Mouse (Mus musculus) layer of hippocampus, postnatal 10 days (tissue): Measurements from ENCODE around the gene Mdfi. TPM values are rescaled to one million over a fixed set of nuclear protein-coding genes. Genes with fewer than 3 reads are reported as not detected.

Experiments used
- DNase-seq, 2 experiments: peaks; one replicate each; pipeline ENCODE4 v3.0.0; 2021; ENCODE audit warnings: low spot score in 2 of 2
- total RNA-seq, 2 experiments: library from RNA; stranded (reverse); gene quantifications; 2 replicates each; pipeline ENCODE4 v1.2.3; 2021

Mdfi gene
- total RNA-seq, 2 experiments from 2014 or later: 1.3 to 2.0 TPM

DNA sequence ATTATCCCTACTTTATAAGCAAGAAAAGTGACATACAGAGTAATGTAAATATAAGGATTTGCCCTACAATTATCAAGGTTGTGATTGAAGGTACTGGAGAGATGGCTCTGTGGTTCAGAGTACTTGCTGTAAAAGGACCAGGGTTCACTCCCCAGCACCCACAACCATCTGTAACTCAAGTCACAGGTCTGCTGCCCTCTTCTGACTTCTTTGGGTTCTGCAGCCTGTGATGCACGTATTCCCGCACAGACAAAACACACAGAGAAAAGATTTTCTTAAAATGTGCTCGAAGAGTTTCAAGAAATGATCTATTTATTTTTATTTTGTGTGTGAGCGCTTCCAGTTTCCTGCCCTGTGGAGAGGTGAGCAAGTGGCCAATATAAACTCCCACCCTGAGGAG is 30.8 kb downstream of the Mdfi start:
- no peak for DNase-seq

DNA sequence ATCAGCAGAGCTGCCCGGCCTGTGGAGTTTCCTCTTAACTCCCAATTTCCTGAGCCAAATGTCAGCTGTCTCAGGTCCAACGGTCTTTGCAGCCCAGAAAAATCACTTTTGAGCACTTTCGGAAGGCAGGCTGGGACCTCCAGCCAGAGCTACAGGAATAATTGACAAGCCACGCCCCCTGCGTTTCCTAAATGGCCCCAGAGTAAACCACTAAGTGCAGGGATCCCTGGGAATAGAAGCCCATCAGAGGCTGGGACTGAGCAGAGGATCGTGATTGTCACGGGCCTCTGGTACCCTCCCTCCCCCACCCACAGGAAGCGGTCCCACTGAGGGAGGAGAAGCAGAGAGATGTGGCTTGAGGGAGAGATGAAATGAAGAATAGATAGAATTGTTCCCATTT is 31.7 kb downstream of the Mdfi start:
- no peak for DNase-seq

DNA sequence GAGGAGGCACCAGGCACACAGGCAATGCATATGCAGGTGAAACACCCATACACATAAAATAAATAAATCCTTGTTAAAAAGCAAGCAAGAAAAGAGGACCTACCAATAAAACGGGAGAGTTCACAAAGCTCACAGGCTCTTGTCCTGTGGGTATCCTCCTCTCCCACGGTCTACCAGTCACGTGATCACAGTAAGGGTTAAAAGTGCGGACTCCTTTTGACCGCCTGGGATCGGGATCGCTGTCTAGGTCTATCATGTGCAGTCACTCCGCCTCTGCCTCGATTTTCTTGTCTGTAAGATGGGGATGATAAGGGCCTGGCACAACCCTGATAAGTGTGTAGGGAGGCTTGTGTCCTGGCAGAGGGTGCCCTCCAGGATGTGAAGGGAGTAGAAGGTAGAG is 37.1 kb downstream of the Mdfi start:
- DNase-seq: no peak

DNA sequence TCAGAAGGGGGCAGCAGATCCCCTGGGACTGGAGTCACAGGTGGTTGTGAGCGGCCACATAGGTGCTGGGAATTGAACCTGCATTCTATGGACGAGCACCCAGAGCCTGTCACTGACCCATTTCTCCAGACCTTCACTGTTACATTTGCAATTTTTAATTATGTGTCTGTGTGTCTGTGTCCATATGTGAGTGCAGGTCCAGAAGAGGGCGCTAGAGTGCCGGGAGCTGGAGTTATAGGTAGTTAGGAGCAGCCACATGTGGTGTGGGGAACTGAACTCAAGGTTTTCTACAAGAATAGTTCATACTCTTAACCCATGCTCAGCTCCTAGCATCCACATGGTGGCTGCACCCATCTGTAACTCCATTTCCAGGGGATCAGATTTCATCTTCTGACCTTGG is 37.5 kb downstream of the Mdfi start:
- DNase-seq: no peak

DNA sequence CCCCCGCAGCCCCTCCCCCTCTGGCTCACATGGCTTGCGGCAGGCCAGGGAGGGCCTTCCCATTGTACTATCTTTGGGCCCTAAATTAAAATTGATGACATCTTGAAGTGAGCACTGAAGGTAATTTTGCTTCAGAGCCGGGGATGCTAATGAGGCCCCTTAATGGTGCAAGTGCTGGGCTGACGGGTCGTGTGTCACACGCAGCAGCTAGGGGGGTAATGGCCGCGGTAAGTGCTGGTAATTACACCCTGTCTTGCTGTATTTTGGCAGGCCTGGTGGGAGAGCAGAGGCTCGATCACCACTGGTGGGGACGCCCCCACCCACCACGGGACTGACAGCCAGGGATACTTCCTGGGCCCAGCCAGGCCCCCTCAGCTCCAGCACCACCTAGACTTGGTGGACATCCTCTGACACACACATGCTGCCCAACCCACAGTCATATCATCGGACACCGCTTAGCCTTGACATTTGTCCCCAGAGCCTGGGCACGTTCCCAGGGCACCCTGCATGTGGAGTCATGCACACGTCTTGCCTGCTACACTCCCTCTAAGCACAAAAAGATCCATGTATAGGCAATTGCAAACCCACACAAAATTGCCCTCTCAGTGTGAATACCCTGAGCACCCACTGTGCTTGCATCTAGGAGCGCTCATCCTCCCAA is 38.2 kb downstream of the Mdfi start:
- DNase-seq: no peak

DNA sequence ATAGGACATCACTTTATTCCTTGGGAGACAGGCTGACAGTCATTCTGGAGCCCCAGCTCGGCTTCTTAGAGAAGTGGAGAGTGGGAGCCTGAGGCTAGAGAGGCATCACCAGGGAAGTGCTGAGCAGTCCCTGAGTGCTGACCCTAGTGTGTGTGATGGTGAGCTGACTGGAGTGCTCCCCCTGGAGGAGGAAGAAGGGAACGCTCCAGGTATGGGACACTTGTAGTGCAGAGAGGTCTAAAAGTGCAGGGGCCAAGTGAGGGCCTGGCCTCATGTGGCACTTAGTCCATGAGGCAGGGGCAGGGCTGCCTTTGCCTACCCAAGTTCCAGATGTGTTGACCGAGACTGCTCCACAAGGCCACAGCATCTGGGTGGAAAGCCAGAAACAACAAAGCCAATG is 39.0 kb downstream of the Mdfi start:
- peak; percentile 60 for DNase-seq

DNA sequence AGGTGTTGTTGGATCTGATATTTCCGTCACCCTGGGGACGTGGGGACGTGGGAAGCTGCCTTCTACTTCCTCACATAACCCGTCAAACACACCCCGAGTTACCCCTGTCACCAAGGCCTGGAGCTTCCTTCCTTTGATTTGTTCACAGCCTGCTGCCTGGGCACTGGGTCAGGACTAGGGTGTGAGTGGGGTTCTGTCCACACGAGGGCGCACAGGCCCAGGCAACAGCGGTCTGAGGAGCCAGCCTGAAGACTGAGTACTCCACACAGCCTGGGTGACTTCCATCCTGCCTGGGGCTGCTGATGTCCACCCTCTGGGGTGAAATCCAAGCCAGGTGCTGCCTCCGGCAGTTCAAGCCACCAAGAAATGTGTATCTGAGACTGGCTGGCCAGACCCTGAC is 41.1 kb downstream of the Mdfi start:
- peak; percentile 88 to 89 for DNase-seq

DNA sequence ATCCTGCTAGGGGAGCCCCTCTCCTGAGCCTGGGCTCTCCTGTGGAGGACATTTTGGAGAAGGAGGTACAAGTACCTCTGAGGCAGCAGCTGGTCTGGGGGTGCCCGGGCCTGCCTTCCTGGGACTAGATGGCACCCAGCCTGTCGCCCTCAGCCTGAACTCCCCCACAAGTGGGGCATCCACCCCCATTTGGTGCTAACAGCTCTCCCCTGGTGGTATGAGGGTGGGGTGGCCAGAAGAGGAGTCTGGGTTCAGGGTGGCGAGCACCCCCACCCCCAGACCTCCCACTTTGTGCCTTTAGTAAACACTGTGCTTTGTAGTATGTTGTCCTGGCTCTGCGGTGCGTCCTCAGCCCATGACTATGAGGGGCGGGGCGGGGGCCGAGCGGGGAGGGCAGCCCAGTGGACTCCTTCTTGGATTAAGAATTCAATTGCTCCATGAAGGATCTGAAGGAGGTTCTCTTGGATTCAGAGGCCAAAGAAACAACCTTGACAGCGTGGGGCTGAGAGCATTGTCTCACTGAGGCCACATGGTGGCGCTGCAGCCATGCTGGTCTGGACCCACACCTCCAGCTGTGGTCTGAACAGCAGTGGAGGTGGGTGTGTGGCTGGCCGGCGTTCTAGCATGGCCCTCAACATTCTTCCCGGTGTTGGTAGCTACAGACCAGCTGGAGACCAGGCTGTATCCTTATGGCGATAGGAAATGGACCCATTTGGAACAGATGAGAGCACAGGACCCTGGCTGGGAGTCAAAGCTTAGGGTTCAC is 42.2 kb downstream of the Mdfi start:
- peak; percentile 68 to 72 for DNase-seq

DNA sequence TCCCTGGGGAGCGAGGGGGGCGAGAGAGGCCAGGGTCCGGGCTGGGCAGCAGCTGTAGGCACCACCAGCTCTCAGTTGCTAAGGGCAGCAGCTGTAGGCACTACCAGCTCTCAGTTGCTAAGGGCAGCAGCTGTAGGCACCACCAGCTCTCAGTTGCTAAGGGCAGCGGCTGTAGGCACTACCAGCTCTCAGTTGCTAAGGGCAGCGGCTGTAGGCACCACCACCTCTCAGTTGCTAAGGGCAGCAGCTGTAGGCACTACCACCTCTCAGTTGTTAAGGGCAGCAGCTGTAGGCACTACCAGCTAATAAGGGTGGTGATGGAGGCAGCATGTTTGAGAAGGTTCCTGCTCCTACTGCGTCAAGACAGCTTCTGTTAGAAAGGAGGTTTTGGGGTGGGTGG is 45.5 kb downstream of the Mdfi start:
- no peak for DNase-seq

DNA sequence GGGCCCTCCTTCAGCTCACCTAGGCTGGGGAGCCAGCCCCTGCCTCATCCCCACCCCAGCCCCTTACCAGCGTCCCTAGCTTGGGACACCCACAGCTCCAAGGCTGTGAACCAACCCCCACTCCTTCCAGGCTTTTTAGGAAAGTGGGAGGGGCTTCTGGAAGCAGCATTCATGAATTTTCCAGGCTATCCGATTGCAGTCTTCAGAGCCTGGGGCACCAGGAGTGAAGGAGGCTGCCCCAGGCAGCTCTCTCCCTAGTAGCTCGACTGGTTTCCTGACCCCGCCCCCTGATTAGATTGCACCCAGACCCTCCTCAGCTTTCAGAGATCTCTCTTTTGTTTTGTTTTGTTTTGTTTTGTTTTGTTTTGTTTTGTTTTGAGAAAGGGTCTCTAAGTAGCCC is 46.2 kb downstream of the Mdfi start:
- no peak for DNase-seq

DNA sequence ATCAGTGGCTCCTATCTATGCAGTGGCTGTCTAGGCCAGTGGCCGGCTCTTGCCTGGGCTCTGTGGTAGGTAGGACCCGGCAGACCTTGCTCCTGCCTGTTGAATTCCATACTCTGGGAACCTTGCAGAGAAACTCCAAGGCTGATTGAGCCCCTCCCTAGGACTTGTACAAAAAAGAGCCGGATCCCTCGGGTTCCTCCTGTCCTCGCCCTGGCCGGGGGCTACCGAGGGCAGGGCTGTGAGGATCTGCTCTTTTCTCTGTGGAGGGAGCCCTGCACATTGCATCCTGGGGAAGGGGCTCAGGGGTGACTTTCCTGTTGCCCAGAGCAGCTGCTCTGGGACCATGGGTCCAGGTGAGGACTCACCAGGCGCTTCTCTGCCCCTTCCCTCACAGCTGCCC is 46.9 kb downstream of the Mdfi start:
- DNase-seq: no peak

DNA sequence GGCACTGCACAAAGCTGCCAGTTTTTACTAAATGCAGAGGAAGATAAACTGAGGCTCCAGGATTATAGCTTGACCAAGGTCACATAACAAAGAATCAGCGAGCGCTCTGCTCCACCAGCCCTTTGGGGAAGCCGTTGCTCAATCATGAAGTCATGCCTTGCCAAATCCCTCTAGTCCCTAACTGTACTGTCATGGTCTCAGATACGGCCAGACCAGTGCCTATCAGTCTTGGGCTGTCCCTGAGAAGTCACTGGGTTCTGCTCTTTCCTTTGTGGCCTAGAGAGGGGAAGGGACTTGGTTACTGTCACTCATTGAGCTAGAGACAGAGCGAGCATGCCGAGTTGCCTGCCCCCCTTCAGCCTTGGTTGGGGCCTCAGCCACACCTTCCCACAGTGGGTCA is 50.1 kb downstream of the Mdfi start:
- no peak for DNase-seq

DNA sequence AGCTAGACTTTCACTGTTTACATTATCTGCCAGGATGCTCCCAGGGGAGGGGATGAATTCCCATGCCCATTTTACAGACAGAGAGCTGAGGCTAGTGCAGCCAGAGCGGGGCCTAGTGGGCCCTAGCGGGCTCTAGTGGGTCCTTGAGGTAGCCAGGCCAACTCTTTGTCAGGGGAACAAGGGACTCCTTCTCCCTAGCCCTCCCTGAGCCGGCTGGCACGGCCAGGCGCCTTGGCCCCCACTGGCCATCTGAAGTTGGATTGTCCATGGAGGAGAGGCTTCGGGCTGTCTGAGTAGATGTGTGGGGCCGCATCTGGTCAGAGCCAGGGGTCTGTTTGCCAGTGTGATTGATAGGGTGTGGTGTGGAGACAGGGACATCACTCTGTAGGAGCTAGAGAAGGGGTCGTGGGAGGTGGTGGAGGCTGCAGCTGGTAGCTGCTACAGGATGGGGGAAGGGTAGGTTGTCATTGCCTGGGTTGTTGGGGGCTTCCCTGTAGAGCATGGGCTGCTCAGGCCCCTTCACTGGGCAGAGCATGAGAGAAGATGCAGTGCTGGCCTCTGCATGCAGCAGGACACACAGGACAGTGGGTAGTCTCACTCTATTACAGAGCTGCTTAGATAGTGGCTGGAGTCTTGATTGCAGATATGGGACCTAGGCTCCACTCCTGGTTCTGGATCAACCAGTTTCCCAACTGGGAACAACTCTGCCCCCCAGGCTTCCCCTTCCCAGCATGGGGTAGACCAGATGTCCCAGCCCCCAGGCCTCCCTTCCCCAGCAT is 50.9 kb downstream of the Mdfi start:
- no peak for DNase-seq

DNA sequence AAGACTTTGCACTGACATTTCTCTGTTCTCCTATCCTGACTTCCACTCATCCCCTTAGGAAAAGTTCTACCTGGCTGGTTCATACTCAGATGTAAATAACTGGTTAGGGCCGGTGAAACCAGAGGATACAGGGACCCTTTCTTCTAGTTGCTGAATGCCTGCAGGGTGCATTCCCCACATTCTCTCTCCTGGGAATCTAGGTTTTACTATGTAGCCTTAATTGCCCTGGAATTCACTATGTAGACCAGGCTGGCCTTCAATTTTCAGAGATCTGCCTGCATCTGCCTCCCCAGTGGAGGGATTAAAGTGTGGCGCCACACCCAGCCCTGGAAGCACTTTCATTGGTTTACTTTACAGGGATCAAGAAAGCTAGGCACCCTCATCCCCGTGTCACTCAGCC is 52.0 kb downstream of the Mdfi start:
- DNase-seq: no peak

DNA sequence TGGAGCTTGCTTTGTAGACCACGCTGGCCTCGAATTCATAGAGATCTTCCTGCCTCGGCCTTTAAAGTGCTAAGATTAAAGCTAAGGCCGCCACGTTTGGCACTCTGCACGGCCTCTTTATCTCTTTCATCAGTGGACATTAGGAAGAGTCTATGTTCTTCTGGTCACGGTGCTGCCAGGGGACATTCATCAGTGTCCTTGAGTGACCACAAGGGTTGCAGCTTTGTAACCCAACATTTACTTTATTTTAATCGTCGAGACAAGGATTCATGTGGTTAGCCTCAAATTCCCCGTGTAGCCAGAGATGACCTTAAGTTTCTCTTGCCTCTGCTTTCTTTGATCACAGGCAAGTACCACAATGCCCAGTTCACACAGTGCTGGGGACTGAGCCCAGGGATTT is 54.0 kb downstream of the Mdfi start:
- DNase-seq: no peak

DNA sequence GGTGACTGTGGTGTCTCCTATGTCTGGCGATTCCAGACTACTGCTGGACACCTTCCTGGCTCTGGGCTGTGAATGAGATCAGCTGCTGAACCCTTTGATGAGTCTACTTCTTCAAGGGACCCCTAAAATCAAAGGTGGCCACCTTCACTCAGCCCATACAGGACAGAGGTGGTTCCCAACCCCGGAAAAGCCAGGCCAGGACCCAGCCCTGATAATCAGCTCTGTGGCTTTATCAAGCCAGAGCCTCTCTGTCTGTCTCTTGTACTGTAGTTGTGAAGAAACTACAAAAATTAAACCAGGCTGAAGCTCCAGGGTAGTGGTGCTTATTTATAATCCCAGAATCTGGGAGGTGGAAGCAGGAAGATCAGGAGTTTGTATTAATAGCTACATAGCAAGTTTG is 57.4 kb downstream of the Mdfi start:
- DNase-seq: no peak

DNA sequence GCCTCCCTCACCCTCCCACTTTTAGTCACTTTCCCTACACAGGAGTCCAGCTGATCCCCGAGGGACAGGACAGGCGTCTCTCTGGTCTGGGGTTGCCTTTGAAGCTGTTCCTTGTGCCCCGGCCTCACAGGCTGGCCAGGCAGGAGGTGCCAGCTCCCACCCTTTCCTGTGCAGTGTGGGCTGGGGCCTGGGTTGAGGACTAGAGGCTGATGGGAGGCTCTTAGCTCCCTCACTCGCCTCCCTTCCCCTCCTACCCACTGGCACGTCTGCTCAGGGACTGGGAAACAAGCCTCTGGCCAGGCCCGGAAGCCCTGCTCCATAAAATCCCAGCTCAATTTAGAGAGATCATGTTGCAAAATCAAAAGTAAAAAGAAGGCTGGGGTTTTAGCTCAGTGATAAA is 60.9 kb downstream of the Mdfi start:
- DNase-seq: no peak

DNA sequence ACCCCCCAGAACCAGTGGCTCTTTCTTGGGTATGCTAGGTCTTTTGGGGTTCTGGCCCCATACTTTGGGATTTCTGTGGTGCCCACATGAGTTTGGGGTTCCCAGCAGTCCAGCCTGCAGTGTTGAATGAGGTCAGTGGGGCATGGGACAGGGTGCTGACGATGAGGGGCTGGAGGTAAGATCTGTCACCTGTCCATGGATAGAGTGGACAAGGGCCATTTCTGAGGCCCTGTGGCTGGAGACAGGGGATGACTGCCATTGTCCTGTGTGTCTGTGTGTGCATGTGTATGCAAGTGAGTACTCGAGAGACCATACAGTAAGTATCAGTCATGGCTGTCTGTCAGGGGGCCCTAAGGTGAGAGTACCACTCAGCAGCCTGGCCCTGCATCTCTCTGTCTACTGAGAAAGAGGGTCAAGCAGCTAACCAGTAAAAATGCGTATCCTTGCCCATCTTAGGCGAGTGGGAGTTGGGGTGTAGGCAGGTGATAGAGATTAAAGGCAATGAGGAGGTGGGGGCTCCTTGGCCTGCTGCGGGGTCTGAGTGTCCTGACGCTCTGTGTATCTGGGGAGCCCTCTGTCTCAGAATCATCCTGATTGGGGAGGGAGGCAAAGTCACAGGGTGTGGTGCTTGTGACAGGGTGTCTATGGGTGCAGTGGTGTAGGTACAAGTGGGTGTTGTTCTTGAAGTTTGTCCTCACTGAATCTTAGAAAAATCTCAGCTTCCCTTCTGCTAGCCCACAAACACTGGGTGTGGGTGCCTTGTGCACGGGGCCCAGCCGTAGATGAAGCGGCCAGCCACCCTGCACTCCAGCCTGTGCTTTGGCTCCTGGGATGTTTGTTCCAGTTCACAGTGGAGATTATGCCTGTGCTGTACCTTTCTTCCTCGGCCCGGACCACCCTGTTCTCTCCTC is 64.8 kb downstream of the Mdfi start:
- DNase-seq: no peak

DNA sequence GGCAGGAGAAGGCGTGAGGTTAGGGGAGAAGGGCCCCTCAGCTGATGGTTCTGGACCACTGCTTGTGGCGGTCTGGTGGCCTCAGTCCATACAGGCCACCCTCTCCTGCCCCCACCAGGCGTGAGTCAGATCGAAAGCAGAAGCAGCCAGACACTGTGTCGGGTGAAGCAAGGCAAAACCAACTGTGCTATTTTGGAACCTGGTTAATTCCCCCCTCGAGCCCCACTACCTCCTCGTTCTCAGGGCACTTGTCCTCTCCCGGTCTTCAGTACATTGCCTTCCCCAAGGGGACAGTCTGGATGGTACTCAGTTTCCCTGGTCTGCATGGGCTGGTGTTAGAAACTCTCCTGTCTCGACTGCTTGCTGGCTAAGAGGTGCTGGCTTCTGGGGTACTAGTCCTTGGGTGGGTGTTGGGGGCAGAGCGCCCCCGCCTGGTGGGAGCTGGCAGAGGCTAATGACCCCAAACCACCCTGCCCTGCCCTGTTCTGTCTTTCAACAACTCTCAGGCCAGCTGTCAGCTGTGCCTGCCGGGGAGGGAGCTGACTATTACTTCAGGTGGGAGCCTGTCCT is 65.7 kb downstream of the Mdfi start:
- peak; percentile 36 to 49 for DNase-seq

DNA sequence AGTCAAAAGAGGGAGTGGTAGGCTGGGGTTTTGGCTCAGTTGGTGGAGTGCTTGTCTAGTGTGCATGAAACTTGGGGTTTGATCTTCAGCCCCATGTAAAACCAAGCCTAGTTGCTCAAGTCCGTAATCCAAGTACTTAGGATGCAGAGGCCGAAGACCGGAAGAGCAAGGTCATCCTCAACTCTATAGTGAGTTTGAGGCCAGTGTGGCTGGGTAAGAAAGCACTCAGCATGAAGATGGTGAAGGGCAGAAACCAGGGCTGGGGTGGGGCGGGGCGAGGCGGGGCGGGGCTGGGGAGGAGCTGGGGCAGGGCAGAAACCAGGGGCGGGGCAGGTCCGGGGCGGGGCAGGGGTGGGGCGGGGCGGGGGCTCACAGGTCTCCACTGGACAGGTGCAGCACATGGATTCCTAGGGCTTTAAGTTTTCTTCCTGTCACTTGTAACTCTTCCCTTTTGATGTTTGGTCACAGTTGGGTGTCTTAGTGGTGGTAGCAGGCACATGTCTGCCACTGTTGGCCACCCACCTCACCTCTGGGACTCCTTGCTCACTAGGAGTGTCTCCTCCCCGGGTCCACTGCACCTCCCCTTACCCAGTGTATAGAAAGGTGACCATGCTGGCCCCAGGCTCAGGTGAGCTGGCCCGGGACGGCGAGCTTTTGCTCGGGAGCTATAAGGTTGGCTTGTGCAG is 66.9 kb downstream of the Mdfi start:
- DNase-seq: no peak
